Mouse (Mus musculus) heart, postnatal 4 days (tissue): Measurements from ENCODE around the gene Rps15. TPM values are rescaled to one million over a fixed set of nuclear protein-coding genes. Genes with fewer than 3 reads are reported as not detected.
A peak's percentile ranks its signal among the peaks of the same experiment; 100 is the strongest.

Source experiments
- DNase-seq: peaks from one replicate; pipeline ENCODE4 v3.0.0; 2021
- total RNA-seq, 2 experiments: library from RNA; stranded (reverse); gene quantifications; 2 replicates each; pipeline ENCODE4 v1.2.3; 2021

Rps15 gene
- total RNA-seq, 2 experiments from 2014 or later = 949 to 1,003 TPM

GRCm38 (mm10) chr10:80288657-80289056 is 3.6 kb upstream of the Rps15 start:
- no peak for DNase-seq

- DNase-seq = no peak
Observed at GRCm38 (mm10) chr10:80293325-80293724, 1.1 kb downstream of the Rps15 start.

DNA sequence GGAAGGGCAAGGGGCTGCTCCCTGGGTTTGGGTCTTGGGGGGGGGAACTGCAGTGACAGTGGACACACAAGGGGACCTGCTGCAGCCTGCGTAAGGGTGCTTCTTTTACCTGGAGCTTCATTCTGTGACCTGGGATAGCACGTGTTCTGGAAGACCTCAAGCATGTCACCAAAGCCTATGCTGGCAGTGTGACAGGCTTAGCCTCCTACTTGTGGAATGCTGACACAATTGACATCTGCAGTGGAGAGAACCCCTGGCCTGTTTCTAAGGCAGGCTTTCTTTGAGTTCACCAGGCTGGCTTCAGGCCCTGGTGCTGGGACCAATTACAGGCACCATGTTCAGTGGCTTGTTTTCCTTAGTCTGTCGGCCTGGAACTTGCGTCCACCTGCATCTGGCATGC is 2.1 kb downstream of the Rps15 start:
- DNase-seq = no peak

DNA sequence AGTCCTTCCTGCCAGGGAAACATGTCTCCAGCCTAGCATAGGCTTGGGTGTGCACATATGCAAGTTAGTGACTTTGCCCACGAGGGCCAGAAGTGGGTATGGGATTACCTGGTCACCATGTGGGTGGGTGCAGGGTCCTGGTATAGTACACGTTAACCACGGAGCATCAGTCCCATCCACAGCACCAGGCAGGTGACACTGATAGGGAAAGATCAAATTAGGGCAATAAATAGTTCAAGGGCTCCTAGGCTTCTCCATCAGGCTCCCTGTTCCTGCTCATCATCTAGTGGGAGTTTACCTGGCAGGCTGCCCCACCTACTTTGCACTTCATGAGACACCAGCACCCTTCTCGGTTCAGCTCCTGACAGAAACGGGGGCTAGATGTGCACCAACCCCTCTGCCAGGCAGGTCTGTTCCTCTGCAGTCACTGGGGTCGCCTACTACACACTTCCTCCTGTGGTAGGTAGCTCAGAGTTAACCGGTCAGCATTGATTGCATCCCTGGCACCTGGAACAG is 2.6 kb downstream of the Rps15 start:
- no peak for DNase-seq

DNA sequence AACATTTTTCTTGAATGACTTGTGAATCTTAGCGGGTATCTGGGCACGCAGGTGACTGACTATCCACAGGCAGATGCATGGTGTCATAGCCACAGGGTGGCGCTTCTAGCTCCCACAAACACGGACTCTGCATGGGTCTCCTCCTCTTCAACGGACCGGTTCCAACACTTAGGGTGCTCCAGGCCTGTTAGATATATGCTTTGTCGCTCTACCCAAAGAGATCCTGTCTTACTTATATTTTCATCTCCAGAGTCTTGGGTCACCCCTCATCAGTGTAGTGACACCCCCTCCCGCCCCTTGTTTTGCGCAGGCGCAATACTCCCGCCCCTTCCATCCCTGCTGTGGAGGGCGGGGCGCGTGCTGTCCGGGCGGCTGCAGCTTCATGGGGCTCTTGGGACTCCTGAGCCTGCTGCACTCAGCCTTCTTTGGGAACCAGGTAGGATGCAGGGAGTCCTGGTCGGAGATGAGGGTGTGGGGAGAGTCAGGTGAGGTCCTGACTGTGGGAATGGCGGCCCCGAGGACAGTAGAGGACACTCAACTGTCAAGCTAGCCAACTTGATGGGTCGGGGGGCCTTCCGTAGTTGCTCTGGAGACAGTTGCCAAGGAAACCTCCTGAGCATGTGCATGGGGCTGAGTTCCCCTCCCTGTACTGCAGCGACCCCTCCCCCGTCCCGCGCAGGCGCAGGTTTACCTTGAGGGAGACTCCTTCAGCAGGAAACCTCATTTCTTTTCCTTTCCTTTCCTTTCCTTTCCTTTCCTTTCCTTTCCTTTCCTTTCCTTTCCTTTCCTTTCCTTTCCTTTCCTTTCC is 3.6 kb downstream of the Rps15 start, which contains the start of gene Apc2:
Gene Apc2 (plus strand): TSS at position 360 of the 808 bp plus-strand sequence.
- DNase-seq = peak; percentile 73

DNA sequence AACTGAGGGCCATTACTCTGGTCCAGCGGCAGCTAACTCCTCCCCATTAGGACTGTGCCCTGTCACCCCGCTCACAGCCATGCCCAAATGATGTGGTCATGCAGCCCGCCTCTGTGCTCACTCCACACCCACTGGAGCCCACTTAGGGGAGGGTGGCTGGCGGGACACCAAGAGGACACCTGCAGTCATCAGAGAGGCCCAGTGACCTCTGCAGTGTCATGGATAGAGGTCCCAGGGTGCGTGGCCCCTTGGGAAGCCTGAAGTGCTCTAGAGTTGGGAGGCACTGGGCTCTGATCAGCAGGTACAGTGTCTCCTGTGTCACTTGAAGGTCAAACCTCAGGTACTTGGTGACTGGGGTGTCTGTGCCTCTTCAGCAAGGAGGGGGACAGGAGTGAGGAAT is 4.6 kb downstream of the Rps15 start:
- DNase-seq = no peak

DNA sequence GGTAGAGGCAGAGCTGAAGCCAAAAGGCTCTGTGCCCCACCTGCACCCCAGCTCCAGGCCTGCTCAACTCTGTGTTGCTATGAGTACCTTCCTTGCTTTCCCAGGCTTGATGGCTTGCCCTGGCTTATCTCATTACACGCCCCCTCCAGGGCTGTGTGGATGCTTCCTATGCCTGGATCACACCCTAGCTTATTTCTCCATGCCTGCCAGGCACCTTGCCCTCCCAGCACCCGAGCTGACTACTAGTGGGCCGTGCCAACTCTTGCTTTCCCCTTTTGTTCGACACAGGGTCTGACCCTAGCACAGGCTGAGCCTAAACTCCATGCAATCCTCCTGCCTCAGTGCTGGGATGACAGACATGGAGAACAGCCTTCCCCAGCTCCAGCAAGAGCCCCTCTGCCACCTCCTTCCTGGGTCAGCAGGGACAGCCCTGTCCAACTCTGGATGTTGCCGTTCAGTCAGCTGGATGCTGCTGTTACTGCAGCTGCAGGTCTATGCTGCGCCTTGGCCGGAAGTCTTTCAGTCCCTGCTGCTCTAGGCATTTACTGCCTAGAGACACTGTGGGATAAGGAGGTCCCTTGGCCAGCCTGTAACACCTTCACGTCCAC is 5.4 kb downstream of the Rps15 start:
- DNase-seq = no peak

DNA sequence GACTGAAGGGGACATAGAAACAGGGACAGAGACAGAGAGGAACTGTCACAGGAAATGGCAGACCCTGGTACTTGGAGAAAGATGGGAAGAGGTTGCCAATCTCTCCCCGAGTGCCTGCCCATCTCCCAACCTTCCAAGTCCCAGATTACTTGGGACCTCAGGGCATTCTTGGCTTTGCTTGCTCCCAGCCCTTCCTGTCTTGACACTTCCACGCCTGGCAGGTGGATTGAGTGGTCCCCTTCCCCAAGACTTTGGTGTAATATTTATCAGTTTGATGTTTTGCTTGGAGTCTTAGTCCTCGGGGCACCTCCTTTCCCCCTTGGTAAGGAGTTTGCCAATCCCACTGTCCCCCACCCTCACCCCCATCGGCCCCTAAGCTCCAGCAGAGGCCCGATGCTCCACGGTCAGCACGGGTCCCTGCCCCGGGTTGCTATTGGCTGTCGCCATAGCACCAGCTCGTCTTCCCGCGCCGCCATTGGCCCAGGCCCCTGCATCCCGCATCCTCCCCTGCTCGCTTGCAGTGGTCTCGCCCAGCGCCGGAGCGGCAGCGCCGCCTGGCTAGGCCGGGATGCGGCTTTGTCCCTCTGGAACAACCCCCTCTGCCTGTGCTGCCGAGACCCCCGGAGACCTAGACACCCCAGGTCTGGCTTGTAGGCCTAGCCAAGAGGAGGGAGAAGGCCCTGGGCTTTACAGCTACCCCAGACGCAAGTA is 6.5 kb downstream of the Rps15 start:
- peak; percentile 75 for DNase-seq

DNA sequence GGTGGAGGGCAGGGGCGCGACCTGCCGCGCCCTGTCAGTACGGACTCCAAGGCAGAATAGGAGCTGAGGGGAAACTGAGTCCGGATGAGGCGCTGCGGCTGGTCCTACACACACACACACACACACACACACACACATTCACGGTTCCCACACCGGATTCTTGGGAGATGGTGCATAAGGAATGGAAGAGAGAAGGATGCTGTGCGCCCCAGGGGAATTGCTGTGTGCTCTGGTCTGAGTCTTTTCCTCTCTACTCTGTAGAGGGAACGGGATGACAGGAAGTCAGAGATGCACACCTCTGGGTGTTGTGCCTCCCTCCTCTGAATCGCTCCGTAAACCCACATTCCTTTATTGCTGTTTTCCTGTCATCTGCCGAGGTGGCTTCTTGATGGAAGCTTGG is 7.0 kb downstream of the Rps15 start:
- no peak for DNase-seq

DNA sequence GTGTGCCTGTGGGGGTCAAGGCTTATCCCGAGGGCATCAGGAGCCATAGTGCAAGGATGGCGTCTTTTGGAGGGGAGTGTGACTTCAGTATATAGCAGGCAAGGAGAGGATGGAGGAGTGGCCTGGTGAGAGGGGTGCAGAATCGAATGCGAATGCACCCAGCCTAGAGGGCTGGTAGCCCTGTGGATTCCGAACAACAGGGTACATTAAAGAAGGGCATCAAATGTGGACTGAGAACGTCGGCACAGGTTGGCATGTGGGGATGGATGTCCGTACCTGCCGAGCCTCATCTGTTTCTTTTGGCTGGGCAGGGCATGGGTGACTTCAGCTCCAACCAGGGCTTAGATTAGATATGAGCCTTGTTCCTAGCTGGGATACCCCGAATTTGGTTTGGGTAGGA is 7.6 kb downstream of the Rps15 start:
- DNase-seq = no peak

DNA sequence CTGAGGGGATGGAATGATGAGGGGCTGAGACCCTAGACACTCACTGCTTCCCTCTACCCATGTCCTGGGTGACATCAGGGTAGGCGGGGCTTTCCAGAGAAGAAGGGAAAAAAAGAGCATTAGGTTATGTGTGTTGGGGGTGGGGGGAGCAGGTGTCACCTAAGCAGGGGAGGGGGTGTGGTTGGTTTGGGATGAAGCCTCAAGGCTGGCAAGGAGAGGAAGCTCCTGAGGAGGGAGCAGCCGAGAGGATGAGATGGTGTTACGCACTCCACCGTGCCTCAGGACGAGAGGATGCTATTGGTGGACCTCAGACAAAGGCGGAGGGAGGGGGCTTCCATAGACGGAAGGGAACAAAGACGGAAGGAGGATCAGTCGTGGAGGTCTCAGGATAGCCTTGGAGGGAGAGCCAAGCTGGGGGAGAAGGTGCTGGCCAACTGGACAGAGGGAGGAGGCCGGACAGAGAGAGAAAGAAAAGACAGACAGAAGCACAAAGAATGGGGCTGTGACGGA is 8.5 kb downstream of the Rps15 start:
- no peak for DNase-seq

- DNase-seq = no peak
Observed at GRCm38 (mm10) chr10:80301256-80302081, 9.2 kb downstream of the Rps15 start.

- no peak for DNase-seq
Observed at GRCm38 (mm10) chr10:80302082-80302355, 9.8 kb downstream of the Rps15 start.

GRCm38 (mm10) chr10:80302471-80302881 is 10.2 kb downstream of the Rps15 start:
- peak; percentile 86 for DNase-seq

DNA sequence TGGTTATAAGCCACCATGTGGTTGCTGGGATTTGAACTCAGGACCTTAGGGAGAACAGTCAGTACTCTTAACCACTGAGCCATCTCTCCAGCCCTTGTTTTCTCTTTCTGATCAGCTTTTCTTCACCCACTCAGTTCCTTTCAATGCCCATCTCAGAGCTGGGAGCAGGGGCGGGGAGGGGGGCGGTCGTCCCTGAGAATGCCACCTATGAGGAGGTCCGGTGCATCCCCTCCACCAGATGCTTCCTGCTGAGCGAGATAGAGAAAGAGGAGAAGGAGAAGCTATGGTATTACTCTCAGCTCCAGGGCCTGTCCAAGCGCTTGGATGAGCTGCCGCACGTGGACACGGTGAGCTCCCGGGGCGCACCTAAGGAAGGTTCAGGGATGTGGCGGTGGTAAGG is 12.2 kb downstream of the Rps15 start:
- no peak for DNase-seq

- no peak for DNase-seq
Observed at GRCm38 (mm10) chr10:80304862-80305261, 12.6 kb downstream of the Rps15 start.

DNA sequence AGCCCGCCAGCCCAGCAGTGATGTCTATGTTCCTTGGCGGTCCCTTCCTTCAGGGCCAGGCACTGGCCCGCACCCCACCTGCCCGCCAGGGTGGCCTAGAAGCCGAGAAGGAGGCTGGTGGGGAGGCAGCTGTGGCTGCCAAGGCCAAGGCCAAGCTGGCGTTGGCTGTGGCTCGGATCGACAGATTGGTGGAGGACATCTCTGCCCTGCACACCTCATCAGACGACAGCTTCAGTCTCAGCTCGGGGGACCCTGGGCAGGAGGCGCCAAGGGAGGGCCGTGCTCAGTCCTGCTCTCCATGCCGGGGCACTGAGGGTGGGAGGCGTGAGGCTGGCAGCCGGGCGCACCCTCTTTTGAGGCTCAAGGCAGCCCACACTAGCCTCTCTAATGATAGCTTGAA is 19.3 kb downstream of the Rps15 start:
- no peak for DNase-seq

DNA sequence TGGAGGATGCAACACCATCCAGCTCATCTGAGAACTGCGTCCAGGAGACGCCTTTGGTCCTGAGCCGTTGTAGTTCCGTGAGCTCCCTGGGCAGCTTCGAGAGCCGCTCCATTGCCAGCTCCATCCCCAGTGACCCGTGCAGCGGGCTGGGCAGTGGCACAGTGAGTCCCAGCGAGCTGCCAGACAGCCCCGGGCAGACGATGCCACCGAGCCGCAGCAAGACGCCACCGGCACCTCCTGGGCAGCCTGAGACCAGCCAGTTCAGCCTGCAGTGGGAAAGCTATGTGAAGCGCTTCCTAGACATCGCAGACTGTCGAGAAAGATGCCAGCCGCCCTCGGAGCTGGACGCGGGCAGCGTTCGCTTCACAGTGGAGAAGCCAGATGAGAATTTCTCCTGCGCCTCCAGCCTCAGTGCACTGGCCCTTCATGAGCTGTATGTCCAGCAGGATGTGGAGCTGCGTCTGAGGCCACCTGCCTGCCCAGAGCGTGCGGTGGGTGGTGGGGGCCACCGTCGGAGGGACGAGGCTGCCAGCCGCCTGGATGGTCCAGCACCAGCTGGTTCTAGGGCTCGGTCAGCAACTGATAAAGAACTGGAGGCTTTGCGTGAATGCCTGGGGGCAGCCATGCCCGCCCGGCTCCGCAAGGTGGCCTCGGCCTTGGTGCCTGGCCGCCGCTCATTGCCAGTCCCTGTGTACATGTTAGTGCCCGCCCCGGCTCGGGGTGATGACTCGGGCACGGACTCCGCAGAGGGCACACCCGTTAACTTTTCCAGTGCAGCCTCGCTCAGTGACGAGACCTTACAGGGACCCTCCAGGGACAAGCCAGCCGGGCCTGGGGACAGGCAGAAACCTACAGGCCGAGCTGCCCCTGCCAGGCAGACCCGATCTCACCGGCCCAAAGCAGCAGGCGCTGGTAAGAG is 20.6 kb downstream of the Rps15 start:
- DNase-seq = no peak

- DNase-seq = peak; percentile 54
Observed at GRCm38 (mm10) chr10:80313627-80314201, 21.5 kb downstream of the Rps15 start.

DNA sequence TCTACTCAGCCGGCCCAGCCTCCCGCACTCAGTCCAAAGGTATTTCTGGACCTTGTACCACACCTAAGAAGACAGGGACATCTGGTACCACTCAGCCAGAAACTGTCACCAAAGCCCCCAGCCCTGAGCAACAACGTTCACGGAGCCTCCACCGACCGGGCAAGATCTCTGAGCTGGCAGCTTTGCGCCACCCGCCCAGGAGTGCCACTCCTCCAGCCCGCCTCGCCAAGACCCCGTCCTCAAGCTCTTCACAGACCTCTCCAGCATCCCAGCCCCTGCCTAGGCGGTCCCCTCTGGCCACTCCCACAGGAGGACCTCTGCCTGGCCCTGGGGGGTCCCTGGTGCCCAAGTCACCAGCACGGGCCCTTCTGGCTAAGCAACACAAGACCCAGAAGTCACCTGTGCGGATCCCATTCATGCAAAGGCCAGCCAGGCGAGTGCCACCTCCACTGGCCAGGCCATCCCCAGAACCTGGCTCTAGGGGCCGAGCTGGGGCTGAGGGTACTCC is 22.3 kb downstream of the Rps15 start:
- DNase-seq = no peak

GRCm38 (mm10) chr10:80315315-80315714 is 23.1 kb downstream of the Rps15 start:
- no peak for DNase-seq
